Mouse (Mus musculus) inflammation-experienced regulatory T-cells (primary cell): ENCODE measurements around the gene Ssh1. TPM values are rescaled to one million over a fixed set of nuclear protein-coding genes. Genes with fewer than 3 reads are reported as not detected.

Experiments used
- polyA plus RNA-seq, 2 experiments: library from polyadenylated mRNA; unstranded; fragments of 100-300 nt; shearing (Covaris generic); gene quantifications; one replicate each; pipeline ENCODE4 v1.2.1; 2017

Gene Ssh1
- polyA plus RNA-seq, result 10 to 100 TPM; 45.0 to 47.2 TPM

DNA sequence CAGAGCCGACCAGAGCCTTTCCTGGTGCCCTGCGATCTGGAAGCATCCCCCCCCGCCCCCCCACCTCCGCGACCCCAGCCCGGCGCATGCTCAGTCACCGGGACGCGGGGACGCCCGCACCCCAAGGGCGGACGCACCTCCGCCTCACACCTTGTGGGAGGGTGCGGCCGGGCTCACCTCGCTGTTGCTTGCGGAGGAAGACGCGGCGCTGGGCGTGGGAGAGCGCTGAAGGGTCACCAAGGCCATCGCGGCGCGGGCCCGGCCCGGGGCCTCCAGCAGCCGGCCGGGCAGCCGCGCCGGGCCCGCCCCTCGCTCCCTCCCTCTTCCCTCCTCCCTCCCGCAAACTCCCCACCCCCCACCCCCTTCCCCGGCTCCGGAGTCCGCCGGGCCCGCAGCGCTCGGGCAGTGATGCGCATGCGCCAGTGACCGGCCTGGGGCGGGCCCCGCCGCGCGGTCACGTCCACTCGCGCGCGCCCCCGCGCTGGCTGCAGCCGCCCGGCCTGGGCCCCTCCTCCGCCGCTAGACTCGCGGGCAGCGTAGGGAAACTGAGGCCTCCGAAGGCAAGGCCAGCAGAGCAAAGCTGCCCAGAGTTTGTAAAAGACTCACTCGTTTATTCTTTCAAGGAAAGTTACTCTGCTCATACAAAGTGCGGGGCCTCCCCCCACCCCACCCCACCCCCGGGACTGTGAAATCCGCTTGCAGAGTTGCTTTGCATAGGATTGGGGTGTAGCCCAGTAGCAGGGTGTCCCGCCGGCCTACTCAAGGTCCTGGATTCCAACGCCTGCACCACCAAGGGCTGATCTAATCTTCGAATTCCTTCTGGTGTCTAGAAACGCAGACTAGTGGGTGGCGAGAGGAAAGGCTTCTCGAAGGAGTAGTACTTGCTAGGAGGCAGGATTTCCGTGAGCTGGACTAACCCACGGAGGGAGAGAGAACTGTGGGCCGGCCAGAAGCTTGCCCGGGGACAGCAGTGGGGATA, at the start of gene Ssh1:
Gene Ssh1 (minus strand): TSS at position 408 of the 979 bp plus-strand sequence.

DNA sequence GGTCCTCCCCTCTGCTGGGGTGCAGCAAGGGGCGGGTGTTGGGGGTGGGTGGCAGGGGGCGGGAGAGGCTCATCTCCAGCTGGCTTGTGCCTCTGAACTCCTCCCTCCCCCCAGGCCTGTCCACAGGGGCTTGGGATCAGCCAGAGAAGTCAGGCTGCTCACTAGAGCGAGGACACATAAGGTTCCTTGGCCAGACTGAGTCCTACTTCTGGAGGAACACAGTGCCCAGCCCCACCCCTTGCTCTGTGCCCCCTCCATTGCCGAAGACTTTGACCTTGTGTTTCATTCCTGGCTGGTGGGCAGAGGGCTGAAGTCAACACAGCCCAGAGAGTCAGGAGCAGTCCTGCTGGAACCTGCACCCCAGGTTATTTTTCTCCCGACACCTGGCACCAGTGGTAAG, 9.8 kb upstream of the Ssh1 start, which contains the start of gene Dao:
Gene Dao (plus strand): TSS at position 162 of the 400 bp plus-strand sequence.

DNA sequence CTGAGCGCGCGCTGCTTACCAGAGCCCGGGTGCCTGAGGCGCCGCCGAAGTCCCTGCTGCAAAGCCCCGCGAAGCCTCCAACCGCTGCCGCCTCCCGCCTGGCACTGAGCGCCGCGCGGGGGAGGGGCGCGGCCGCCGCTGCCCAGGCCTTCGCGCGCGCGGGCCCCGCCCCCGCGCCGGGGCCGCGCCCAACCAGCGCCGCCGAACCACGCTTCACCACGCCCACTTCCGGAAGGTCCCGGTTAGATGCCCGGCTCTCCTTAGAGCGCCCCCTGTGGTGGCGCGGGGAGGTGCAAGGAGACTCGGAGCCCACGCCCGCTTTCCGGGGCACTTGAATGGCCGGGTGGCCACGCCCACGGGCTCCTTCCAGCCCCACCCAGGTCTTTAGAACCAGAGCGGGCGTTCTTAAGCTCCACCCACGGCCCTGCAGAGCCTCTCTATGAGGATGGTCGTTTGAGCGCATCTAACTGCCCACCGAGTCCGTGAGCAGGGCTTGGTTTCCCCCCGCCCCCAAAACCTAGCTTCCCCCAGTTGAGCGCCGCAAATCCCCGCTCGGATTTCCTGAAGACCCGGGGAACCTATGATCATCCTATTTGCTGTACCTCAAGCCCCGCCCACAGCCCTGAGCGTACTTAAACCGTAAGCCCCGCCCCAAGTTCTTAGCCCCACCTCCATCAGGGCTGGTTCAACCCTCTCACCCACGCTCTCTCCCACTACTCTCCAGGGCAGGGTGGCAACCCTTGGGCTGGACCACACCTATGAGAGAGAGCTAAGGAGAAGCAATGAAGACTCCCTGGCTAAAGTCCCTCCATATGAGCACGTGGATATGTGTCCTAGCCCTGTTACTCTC, 84.9 kb downstream of the Ssh1 start, which contains the start of gene Coro1c:
Gene Coro1c (minus strand): TSS at position 167 of the 850 bp plus-strand sequence.

Other genes with a start within 250 kb of the Ssh1 start
- 10 to 100 TPM; 70.6 to 91.3 TPM for gene Sart3, start 221.4 kb downstream of the Ssh1 start, polyA plus RNA-seq
- gene Iscu, start 221.1 kb downstream of the Ssh1 start, polyA plus RNA-seq, result 100 to 1,000 TPM; 117 to 120 TPM
- under 1 TPM in 1 of 2 experiments, not detected in 1; 0.30 TPM for gene Tmem119, start 193.4 kb downstream of the Ssh1 start, polyA plus RNA-seq
- gene Selplg, start 161.2 kb downstream of the Ssh1 start, polyA plus RNA-seq, result 1,000 to 10,000 TPM in 1 of 2 experiments, 100 to 1,000 TPM in 1; 829 to 1,006 TPM
- 100 to 1,000 TPM in 1 of 2 experiments, 10 to 100 TPM in 1; 73.1 to 104 TPM for gene Coro1c, start 85.1 kb downstream of the Ssh1 start, polyA plus RNA-seq
- 1 to 10 TPM in 1 of 2 experiments, under 1 TPM in 1; 0.63 to 2.8 TPM for gene Dao, start 9.8 kb upstream of the Ssh1 start, polyA plus RNA-seq
- gene Usp30, start 71.6 kb upstream of the Ssh1 start, polyA plus RNA-seq, result 10 to 100 TPM in 1 of 2 experiments, 1 to 10 TPM in 1; 7.2 to 11.8 TPM
- 1 to 10 TPM in 1 of 2 experiments, under 1 TPM in 1; 0.52 to 1.3 TPM for gene Svop, start 97.7 kb upstream of the Ssh1 start, polyA plus RNA-seq
- gene Alkbh2, start 134.3 kb upstream of the Ssh1 start, polyA plus RNA-seq, result 10 to 100 TPM; 16.8 to 20.8 TPM
- 1 to 10 TPM; 2.5 to 5.5 TPM for gene Ung, start 136.5 kb upstream of the Ssh1 start, polyA plus RNA-seq
- 1 to 10 TPM in 1 of 2 experiments, under 1 TPM in 1; 0.95 to 1.2 TPM for gene Acacb, start 152.6 kb upstream of the Ssh1 start, polyA plus RNA-seq